8 mouse cellular contexts compared by ENCODE assay signal in genomic region chr4:32538088-32538487, GRCm38 (mm10).
A peak's percentile ranks its signal among the peaks of the same experiment; 100 is the strongest.
DNase-seq lines count a peak whose midpoint lies in the region; ATAC-seq and TF ChIP-seq lines count a peak whose summit lies in the region.
"Had no signal": no experiment of that assay in that cellular context is flagged by ENCODE, and none has a peak within 500 bp of the region (broad histone marks: within the 10 kb centered on the region; RNA-seq: fewer than 3 reads in every experiment).

No protein-coding gene starts in this region.

- peak overlapping the region; percentile 88 for H3K27ac ChIP-seq in forebrain, embryonic 16.5 days (ENCODE audit: low read length)
- H3K27ac ChIP-seq in hindbrain, embryonic 10.5 days, result peak overlapping the region; percentile 79
- H3K27ac ChIP-seq in layer of hippocampus, adult 2 months, result peak overlapping the region; percentile 52; the same call in 1 of the 2 replicates
- H3K27ac ChIP-seq: limb, embryonic 15.5 days had no signal

- H3K27me3 ChIP-seq in forebrain, embryonic 16.5 days (replicated peaks; ENCODE audit: control insufficient read depth, insufficient read depth, low read length), result no peaks in the 10 kb centered on the region
- no peaks in the 10 kb centered on the region for H3K27me3 ChIP-seq in hindbrain, embryonic 10.5 days (ENCODE audit: insufficient read depth, poor library complexity, severe bottlenecking)
- H3K27me3 ChIP-seq: limb, embryonic 15.5 days had no signal

- H3K4me3 ChIP-seq in forebrain, embryonic 16.5 days (replicated peaks; ENCODE audit: low read length), result no peak overlapping the region
- H3K4me3 ChIP-seq in hindbrain, embryonic 10.5 days, result no peak overlapping the region
- no peak overlapping the region for H3K4me3 ChIP-seq in layer of hippocampus, adult 2 months
- H3K4me3 ChIP-seq: limb, embryonic 15.5 days had no signal

- no peak overlapping the region; the same call in 1 of the 2 replicates for H3K4me2 ChIP-seq in forebrain, embryonic 16.5 days (ENCODE audit: low read length)
- H3K4me2 ChIP-seq: limb, embryonic 15.5 days had no signal

- peak; percentile 57 for ATAC-seq in cerebellum, adult (ENCODE audit: insufficient number of reproducible peaks, low FRiP score, low TSS enrichment)
- peak; percentile 88 for ATAC-seq in forebrain, embryonic 16.5 days

- H3K9me3 ChIP-seq in forebrain, embryonic 16.5 days (ENCODE audit: control insufficient read depth, low read length), result no peaks in the 10 kb centered on the region
- no peaks in the 10 kb centered on the region for H3K9me3 ChIP-seq in hindbrain, embryonic 10.5 days
- H3K9me3 ChIP-seq: limb, embryonic 15.5 days had no signal

- H3K4me1 ChIP-seq in forebrain, embryonic 16.5 days (replicated peaks; ENCODE audit: control insufficient read depth, insufficient read depth, low read length), result peaks cover 41% of the 10 kb centered on the region
- H3K4me1 ChIP-seq in hindbrain, embryonic 10.5 days (replicated peaks), result peaks cover 41% of the 10 kb centered on the region

- H3K9ac ChIP-seq in forebrain, embryonic 16.5 days (replicated peaks; ENCODE audit: low read depth, low read length), result peak overlapping the region; percentile 33
- H3K9ac ChIP-seq: limb, embryonic 15.5 days had no signal

- peak; percentile 76 for DNase-seq in NIH3T3 (ENCODE audit: low read depth)
- peak; percentile 79 for DNase-seq in hindbrain, embryonic 10.5 days (ENCODE audit: low spot score)
- DNase-seq in layer of hippocampus, adult 2 months (ENCODE audit: low spot score in 2 of 2), result peak; percentile 59 to 72
- peak; percentile 89 for DNase-seq in lung, postnatal 10 days
- DNase-seq in right cerebral cortex, postnatal 25 days, result peak; percentile 51

- TF ChIP-seq CTCF in layer of hippocampus, adult 2 months (conservative IDR thresholded peaks at IDR 0.05), result peak; percentile 87

- 1% methylated on average over 5 of the region's 5 CpGs for WGBS in forebrain, embryonic 16.5 days
- WGBS in hindbrain, embryonic 10.5 days, result 10% methylated on average over 5 of the region's 5 CpGs

- no peaks in the 10 kb centered on the region for H3K36me3 ChIP-seq in forebrain, embryonic 16.5 days (ENCODE audit: control insufficient read depth, insufficient read depth)
- H3K36me3 ChIP-seq in hindbrain, embryonic 10.5 days, result no peaks in the 10 kb centered on the region
- H3K36me3 ChIP-seq: limb, embryonic 15.5 days had no signal
